Mouse (Mus musculus): ENCODE data around the gene Nt5e.

Gene Nt5e

DNA sequence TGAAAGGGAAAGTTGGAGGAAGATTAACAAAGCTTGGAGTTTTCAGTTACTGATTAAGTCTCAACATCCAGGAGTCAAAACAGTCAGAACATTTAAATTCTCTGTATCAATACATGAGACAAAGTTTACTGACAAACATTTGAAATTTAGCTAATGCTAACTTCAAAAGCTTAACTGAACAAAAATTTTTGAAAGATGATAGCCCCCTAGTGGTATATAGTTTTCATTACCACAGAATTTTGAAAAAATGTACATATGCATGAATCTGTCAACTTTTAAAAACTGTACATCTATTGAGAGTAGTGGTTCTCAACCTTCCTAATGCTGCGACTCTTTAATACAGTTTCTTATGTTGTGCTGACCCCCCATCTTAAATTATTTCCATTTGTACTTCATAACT, 71.5 kb downstream of the Nt5e start:
- DNase-seq, result no peak

DNA sequence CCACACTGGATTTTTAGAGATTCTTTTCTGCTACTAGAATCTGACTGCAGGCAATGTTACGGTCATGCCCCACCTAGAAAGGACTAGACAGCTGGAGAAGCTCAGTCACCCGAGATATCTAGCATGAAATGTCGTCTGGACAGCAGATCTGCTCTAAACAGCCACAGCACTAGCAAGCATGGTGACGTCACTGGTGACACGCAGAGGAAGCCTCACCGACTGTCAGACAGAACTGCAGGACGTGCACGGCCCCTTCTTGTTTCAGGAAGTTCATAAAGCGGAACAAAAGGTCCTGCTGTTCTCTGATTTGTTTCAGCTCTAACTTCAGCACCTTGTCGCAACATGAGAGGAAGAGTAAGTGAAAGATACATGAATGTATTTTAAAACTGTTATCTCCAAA, 77.1 kb downstream of the Nt5e start:
- DNase-seq, result peak; percentile 73 to 78

DNA sequence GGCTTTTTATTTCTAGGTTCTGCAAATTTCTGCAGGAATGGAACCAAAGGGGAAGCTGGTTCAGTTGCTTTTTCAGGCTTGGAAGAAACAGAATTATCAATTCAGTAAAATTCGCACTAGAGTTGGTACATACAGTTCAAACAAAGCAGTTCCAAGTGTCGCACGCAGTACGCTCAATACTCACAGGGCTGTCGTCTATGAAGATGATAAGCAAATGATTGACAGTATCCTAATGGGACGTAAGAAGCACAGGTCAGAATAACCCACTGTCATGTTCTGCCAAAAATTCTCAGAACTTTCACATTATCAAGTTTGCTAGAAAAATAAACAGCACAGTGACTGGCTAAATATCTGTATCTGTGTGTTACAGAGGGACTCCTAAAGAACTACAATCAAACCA, 77.5 kb downstream of the Nt5e start:
- DNase-seq, result no peak

DNA sequence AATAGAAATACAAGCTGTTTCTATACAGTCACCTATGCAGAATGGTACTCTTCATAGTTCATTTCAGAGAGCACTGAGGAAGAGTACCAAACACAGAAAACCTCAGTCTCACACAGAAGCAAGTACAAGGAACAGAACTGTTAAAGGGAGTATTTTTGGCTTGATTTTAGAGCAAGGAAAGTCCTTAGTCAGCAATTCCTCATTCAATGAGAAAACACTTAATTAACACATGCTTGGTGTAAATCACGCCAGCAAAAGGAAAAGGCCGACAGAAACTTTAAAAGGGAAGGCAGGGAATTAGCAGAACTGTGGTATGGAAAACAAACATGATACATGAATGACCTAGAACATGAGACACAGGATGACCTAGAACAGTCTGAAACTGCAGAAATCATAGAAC, 83.0 kb downstream of the Nt5e start:
- no peak for DNase-seq

DNA sequence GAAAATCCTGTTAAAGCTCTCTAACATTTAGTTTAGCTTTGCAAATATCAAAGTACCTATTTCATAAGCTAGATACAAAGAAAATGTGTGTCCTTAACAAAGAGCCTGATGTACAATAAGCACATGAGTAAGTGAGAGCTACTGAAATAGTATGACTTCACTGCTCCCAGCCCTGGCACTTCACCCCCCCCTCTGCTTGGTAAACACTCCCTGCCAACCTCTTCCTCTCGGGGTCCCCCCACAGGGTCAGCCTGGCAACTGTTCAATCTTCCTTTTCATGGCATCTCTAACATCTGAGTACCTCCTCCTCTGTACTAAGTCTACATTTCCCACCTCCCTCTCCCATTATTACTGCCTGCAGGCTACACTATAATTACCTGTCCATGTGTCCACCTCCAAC, 89.8 kb downstream of the Nt5e start:
- no peak for DNase-seq

Data from B cell, adult 2 months (primary cell).